Mouse (Mus musculus) CH12.LX (cell line): Measurements from ENCODE around the gene Myo18a.

ENCODE experiments used
- CHD1 ChIP-seq: IDR thresholded peaks from 2 replicates; pipeline ENCODE4 v1.6.1; 2012; ENCODE audit warnings: low read depth, low read length, improper control_type of control experiment, inconsistent platforms
- CHD2 ChIP-seq: IDR thresholded peaks from 2 replicates; pipeline ENCODE4 v1.6.1; 2011; ENCODE audit warnings: low read length, improper control_type of control experiment
- CTCF ChIP-seq, 2 experiments: IDR thresholded peaks in 1 of 2; conservative IDR thresholded peaks in 1 of 2; 2 replicates each; pipeline ENCODE4 v1.5.1; 2011 to 2012; ENCODE audit warnings: low read depth in 2 of 2, low read length in 2 of 2, improper control_type of control experiment in 1 of 2, inconsistent platforms in 1 of 2, mild to moderate bottlenecking in 1 of 2, moderate library complexity in 1 of 2
- HCFC1 ChIP-seq: IDR thresholded peaks from 2 replicates; pipeline ENCODE4 v1.6.1; 2012; ENCODE audit warnings: low read depth, mild to moderate bottlenecking, inconsistent platforms, low read length, improper control_type of control experiment
- MXI1 ChIP-seq: IDR thresholded peaks from 2 replicates; pipeline ENCODE4 v1.6.1; 2011; ENCODE audit warnings: mild to moderate bottlenecking, low read depth, low read length, improper control_type of control experiment
- POLR2A ChIP-seq: IDR thresholded peaks from 2 replicates; pipeline ENCODE4 v1.6.1; 2011; ENCODE audit warnings: low read depth, mild to moderate bottlenecking, improper control_type of control experiment, low read length
- SMC3 ChIP-seq: IDR thresholded peaks from 2 replicates; pipeline ENCODE4 v1.6.1; 2011; ENCODE audit warnings: low read depth, low read length, improper control_type of control experiment

DNA sequence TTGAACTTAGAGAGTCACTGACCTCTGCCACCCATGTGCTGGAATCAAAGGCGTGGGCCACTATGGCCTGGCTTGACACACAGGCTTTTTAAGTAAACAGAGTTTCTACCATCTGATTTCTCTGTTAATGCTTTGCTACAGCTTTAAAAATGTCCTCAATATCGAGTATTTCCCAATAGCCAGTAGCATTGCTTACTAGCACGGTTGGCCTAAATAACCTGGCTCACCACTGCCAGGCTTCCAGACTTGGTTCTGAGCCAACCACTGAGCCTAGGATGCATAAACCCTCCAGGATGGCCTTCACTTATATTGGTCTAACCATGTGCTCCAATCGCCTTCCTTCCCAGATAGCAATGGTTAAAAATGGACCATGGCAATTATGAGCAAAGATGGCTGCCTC is 137.7 kb downstream of the Myo18a start:
- TF ChIP-seq SMC3 (no peak), CHD2 (no peak), CTCF (conservative IDR thresholded peaks at IDR 0.05 in 1 of 2, IDR thresholded peaks at IDR 0.05 in 1 of 2; ENCODE audit: low read depth in 2 of 2, low read length in 2 of 2) (no peak), CHD1 (no peak), HCFC1 (no peak), MXI1 (no peak), POLR2A (no peak)
